Mouse (Mus musculus): ENCODE results near the gene Cdh23.

Gene Cdh23

DNA sequence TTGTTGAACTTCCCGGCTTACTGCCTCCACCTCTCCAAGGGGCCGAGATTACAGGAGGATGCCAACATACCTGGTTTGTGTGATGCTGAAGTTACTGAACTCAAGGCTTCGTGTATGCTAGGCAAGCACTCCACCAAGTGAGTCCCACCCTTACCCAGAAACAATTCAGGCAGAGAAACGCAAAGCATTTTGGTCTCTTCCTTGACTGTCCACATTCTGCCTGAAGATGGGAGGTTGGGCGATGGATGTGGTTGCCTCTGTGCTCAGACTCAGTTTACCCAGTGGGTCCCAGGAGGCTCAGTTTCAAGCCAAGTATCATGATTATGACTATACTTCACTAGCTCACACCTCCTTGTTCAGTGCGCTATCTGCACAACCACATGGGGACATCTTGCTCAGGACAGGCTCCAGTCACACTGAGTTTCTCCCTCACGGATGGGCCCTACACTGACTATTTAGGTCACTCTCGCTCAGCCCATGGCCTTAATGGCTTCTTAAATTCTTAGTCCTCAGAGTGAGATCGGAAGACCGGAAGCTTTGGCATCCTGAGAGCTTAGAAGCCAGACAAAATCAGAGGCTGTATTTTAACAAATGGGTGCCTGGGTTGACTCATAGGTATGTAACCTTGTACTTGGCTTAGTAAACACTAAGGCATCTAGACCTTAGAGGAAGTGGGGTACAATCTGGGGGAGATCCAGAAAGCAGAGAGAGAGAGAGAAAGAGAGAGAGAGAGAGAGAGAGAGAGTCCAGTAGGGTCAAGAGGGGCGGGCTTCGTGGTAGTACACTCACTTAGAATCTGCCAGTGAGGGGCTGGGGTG is 118.2 kb downstream of the Cdh23 start:
- DNase-seq (ENCODE audit: low read depth, low spot score) = no peak

GRCm38 (mm10) chr10:60577125-60577919 is 119.0 kb downstream of the Cdh23 start:
- DNase-seq (ENCODE audit: low read depth, low spot score) = no peak

DNA sequence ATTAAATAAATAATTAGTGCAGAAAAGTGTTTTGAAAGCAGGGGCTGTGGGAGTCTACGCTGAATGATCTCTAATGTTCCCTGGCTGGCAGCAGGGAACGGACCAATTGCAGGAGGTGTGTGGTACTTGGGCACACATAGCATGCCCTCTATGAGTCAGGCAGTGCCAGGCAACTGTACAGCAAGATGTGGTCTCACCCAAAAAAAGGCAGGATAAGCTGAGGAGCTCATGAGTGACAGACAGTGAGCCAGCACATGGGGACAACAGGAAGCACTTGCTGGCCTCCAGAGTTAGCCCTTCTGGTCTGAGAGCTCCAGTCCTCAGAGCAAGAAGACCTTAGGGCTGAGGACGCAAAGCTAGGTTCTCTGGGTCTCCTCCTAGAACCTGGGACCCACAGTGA is 121.4 kb downstream of the Cdh23 start:
- no peak for DNase-seq (ENCODE audit: low read depth, low spot score)

DNA sequence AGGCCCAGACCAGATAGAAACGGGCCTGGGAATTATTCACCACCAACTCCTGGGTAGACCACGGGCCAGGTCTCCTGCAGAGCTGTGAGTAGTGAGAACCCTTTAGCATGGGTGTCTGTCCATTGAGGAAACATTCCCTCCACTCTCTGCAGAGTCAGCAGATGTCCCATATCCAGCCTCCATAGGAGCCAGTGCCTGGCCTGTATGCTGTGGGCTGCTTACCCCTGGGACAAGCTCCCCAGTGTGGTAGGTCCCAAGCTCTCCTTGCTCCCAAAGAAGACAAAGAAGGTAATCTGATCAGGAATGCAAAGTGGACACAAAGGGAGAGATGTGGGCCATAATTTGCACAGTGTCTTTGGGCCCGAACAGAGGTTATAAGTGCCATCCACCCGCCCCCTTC is 124.8 kb downstream of the Cdh23 start:
- DNase-seq (ENCODE audit: low read depth, low spot score) = no peak

DNA sequence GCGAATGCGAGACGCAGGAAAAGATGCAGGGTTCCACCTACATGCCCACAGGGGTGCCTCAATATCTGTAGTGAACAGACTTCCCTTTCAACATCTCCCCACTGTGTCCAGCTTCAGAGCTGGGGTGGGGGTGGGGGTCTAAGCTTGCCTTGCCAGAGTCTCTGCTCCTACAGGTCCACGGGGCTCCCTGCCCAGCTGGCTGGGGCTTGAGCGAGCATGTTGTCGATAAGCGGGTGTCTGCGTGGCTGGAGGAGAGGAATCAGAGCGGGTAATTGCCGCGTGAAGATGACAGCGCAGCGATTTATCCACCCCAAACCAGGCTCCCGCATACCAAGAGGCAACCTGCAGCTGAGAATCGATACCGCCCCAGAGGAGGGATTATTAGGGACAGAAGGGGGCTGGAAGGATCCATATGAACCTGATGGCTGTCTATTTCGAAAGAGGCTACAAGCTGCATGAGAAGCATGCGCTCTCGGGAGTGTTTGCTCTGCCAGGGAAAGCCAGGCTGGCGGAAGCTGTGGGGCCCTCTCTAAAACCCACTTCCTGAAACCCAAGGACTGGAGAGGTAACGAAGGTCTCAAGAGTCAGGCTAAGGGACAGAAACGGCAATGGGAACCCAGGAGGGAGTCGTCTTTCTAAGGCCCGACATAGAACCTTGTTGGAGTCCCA is 129.8 kb downstream of the Cdh23 start:
- peak; percentile 61 for DNase-seq (ENCODE audit: low read depth, low spot score)

DNA sequence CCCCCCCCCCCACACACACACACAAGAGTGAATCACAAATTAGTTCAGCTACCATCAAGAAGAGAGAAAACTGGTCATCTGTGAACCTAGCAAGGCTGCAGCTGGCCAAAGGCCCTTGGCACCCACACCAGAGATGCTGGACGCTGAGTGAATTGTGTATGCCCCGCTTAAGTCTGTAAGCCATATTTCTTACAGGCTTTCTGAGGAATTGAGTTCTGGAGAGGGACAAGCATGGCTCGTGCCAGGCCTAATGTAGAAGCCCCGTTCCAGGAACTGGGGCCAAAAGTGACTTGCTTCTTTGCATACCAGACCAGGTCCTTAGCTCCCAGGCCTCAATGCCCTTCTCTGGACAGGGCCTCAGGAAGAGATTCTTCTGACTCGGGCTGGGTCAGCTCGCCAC is 132.2 kb downstream of the Cdh23 start:
- DNase-seq (ENCODE audit: low read depth, low spot score) = no peak

DNA sequence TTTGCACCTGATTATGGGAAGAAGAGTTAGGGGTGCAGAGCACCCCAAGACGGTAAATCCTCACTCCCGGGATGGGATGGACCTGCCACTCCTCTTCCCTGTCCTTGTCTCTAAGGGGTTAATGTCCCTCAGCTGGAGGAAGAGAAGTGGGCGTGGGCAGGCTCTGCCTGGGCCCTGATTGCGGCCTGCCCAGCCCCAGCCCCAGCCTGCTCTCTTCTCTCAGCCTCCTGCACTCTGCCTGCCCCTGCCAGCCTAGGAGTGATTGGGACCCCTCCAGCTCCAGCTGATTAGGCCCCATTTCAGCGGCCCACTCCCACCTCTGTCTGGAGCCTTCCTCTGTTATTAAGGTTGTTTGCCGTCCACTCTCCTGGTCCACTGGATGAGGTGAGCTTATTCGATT is 133.3 kb downstream of the Cdh23 start:
- DNase-seq (ENCODE audit: low read depth, low spot score) = no peak

GRCm38 (mm10) chr10:60558491-60558927 is 137.8 kb downstream of the Cdh23 start:
- no peak for DNase-seq (ENCODE audit: low read depth, low spot score)

DNA sequence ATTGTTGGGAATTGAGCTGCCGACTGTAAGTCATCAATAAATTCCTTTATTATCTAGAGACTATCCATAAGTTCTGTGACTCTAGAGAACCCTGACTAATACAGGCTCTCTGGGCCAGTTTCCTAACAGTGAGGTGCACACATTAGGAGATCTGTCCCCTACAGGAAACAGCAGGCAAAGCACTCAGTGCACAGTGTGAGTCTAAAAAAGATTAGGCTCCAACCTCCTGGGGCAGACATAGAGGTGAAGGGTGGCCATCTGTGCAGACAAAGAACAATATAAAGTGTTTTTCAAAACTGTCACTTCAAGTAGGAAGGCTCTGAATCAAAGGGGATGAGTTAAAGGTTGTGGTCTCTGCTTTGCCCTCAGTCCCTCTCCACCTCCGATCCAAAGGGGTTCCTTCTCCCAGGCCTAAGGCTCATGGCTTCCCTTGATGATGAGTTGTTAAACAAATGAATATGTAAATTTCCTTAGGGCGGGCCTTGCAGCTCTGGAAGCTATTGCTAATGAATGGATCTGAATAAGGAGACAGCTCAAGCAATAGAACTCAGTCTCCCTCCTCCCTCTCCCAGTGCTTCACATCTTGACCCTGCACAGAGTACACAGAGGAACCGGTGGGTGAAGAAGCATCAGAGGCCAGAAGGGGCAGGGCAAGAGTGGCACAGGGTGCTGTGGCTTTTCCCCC is 143.2 kb downstream of the Cdh23 start:
- DNase-seq (ENCODE audit: low read depth, low spot score) = no peak

DNA sequence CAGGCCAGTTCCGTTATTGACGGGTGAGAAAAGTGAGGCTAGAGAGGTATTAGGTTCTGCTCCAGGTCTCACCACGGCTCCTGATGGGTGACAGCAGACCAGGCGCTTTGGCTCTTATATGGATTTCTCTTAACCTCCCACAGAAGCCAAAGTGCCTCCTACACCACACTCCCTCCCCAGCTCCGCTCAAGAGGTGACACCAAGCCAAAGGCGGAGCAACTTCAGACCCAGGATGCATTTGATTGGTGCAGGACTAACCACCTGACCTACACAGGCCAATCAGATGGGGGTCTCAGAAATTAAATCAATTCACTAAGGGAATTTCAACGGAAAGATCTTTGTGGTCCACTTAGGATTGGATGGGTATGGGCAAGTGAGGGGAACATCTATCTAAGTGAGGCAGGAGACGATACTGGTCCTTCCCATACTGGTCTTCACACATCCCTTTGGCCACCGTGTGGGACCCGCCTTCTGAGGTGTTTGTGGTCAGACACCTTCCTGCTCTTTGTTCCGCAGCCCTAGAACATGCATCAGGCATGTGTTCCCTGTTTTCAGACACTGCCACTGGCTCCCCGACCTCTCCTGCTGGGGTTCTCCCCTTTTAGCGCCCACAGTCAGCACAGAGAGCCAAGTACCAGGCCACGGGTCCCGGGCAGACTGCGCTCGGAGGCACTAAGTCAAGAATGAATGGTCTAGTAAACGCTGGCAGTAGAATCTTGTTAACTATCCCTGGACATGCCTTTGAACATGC is 157.0 kb downstream of the Cdh23 start:
- DNase-seq (ENCODE audit: low read depth, low spot score) = no peak

GRCm38 (mm10) chr10:60536098-60536811 is 160.0 kb downstream of the Cdh23 start:
- no peak for DNase-seq (ENCODE audit: low read depth, low spot score)

DNA sequence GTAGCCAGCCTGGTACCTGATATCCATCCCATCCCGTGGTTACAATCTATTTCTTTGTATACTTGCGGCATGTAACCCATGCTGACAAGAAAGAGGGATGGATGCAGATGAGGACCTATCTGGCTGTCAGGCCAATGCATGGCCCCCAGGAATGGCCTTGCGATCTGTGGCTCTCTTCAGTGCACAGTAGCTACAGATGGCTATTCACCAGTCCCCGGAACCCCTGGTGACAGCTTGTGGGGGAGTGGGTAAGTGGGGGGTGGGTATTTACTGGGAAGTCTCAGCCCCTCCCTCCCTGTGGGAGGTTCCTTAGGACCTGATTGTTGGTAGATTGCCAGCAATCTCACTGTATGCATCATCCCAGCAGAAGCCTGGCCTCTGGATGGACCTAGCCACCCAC is 163.8 kb downstream of the Cdh23 start:
- DNase-seq (ENCODE audit: low read depth, low spot score) = no peak

DNA sequence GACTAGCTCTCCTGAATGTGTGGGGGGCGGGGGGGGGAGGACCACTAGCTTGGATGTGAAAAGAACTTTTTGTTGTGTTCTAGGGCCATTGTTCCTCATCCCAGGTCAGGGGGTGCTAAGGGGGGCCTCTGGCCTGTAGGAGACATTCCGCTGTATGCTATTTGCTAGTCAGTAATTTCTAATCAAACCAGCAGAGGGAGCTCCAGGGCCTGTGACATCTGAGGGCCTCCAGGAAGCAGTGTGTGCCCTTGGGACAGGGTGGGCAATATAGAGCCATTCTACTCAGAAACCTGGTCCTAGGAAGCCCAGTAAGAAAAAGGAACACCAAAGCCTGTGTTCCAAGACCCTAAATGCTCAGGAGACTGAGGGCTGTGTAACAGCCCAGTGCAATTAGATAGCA is 164.9 kb downstream of the Cdh23 start:
- DNase-seq (ENCODE audit: low read depth, low spot score) = peak; percentile 83

GRCm38 (mm10) chr10:60530633-60531032 is 165.7 kb downstream of the Cdh23 start:
- no peak for DNase-seq (ENCODE audit: low read depth, low spot score)

- no peak for DNase-seq (ENCODE audit: low read depth, low spot score)
Observed at GRCm38 (mm10) chr10:60527949-60528348, 168.3 kb downstream of the Cdh23 start.

- no peak for DNase-seq (ENCODE audit: low read depth, low spot score)
Observed at GRCm38 (mm10) chr10:60525081-60525480, 171.2 kb downstream of the Cdh23 start.

DNA sequence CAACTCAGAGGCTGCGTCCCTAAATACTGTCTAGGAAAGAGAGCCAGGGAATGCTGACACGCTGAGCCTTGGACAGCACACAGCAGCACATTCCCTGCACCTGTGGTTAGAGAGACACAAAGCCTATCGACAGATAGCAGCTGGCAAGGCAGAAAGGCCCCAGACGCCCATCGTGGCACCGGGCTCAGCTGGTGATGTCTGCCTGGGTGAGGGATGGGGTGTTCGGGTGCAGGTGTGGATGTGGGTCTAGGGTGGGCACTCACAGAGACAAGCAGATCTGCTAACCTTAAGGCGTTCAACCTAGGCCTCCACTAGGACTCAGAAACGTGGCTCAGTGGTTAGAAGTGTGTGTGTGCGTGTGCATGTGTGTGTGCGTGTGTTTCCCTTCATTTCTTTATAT is 180.0 kb downstream of the Cdh23 start:
- no peak for DNase-seq (ENCODE audit: low read depth, low spot score)

GRCm38 (mm10) chr10:60498538-60498937 is 197.8 kb downstream of the Cdh23 start:
- no peak for DNase-seq (ENCODE audit: low read depth, low spot score)

DNA sequence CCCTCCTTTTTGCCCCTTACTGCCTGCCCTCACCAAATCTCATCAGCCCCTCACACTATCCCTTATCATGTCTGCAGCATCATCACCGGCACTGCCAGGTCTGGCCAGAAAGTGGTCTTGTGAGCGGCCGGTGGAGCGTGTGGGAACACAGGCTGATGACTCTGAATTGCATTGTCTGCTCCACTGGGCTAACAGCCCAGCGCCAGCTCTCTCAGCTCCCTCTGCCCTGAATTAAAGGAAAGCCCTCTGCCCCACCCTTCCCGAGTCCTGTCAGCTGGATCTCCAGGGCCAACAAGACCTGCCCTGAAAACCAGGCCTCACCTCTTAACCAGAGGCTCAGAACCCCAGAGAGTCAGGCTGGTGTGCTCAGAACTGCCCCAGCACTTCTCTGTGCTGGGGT is 201.2 kb downstream of the Cdh23 start:
- DNase-seq (ENCODE audit: low read depth, low spot score) = no peak

DNA sequence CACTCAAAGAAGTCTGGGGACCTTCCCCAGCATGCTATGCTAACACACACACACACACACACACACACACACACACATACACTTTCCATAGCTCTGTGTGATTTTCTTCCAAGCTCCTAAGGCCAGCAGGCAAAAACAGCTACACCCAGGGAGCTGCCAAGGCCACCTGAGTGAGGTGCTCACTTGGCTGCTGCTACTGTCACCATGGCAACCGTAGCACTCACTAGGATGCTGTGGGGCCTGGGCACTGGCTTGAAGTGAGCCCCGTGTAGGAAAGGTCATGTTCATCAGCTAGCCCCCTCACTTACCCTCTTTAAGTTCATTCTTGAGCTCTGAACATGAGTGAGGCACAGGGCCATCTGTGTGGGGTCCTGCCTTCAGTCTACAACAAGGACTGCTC is 204.8 kb downstream of the Cdh23 start:
- no peak for DNase-seq (ENCODE audit: low read depth, low spot score)

Data from CD4-positive, CD25-positive, alpha-beta regulatory T cell, adult 2 months (primary cell).